Mouse (Mus musculus) testis, postnatal 14 days (tissue): ENCODE results near the gene Ptprn2.

Experiments used
- DNase-seq: peaks from one replicate; pipeline ENCODE4 v3.0.0; 2021; ENCODE audit warnings: low spot score

The Ptprn2 gene

GRCm38 (mm10) chr12:116785731-116786130, 300.2 kb downstream of the Ptprn2 start:
- DNase-seq, result no peak

GRCm38 (mm10) chr12:116788346-116788745, 302.8 kb downstream of the Ptprn2 start:
- no peak for DNase-seq

GRCm38 (mm10) chr12:116803331-116803730, 317.8 kb downstream of the Ptprn2 start:
- DNase-seq, result no peak

GRCm38 (mm10) chr12:116804712-116805111, 319.2 kb downstream of the Ptprn2 start:
- no peak for DNase-seq

GRCm38 (mm10) chr12:116805129-116805809, 319.7 kb downstream of the Ptprn2 start:
- DNase-seq, result no peak

GRCm38 (mm10) chr12:116806089-116806488, 320.6 kb downstream of the Ptprn2 start:
- no peak for DNase-seq

GRCm38 (mm10) chr12:116813012-116813411, 327.5 kb downstream of the Ptprn2 start:
- no peak for DNase-seq

GRCm38 (mm10) chr12:116819836-116820235, 334.3 kb downstream of the Ptprn2 start:
- DNase-seq, result no peak

- DNase-seq, result no peak
Measured at GRCm38 (mm10) chr12:116823341-116823740, 337.8 kb downstream of the Ptprn2 start.

- no peak for DNase-seq
Measured at GRCm38 (mm10) chr12:116827748-116828147, 342.2 kb downstream of the Ptprn2 start.

- DNase-seq, result no peak
Measured at GRCm38 (mm10) chr12:116838611-116839192, 353.2 kb downstream of the Ptprn2 start.

- DNase-seq, result no peak
Measured at GRCm38 (mm10) chr12:116842723-116843272, 357.3 kb downstream of the Ptprn2 start.

GRCm38 (mm10) chr12:116846220-116846619, 360.7 kb downstream of the Ptprn2 start:
- no peak for DNase-seq

GRCm38 (mm10) chr12:116847021-116847420, 361.5 kb downstream of the Ptprn2 start:
- no peak for DNase-seq

GRCm38 (mm10) chr12:116856307-116856706, 370.8 kb downstream of the Ptprn2 start:
- DNase-seq, result no peak

- DNase-seq, result no peak
Measured at GRCm38 (mm10) chr12:116861360-116862017, 376.0 kb downstream of the Ptprn2 start.

GRCm38 (mm10) chr12:116863291-116863899, 377.9 kb downstream of the Ptprn2 start:
- DNase-seq, result no peak

- no peak for DNase-seq
Measured at GRCm38 (mm10) chr12:116873866-116874585, 388.5 kb downstream of the Ptprn2 start.

GRCm38 (mm10) chr12:116887496-116888281, 402.2 kb downstream of the Ptprn2 start:
- DNase-seq, result no peak

- no peak for DNase-seq
Measured at GRCm38 (mm10) chr12:116888856-116889255, 403.3 kb downstream of the Ptprn2 start.

- DNase-seq, result no peak
Measured at GRCm38 (mm10) chr12:116892584-116892983, 407.1 kb downstream of the Ptprn2 start.
